Mouse (Mus musculus): ENCODE measurements around the gene Tns1.
"Not testable (repeated sequence)": the region's sequence is repeated elsewhere in the genome, so short reads cannot be mapped to it uniquely, and the experiment has no call there.

The Tns1 gene

GRCm38 (mm10) chr1:74124021-74124981, at the start of gene Tns1:
Gene Tns1, minus strand, starts transcription at chr1:74124449.
- DNase-seq (ENCODE audit: low spot score), result peak; percentile 64

- no peak for DNase-seq (ENCODE audit: low spot score)
These were observed 48.5 kb upstream of the Tns1 start for GRCm38 (mm10) chr1:74172722-74173121.

GRCm38 (mm10) chr1:74169721-74170120, 45.5 kb upstream of the Tns1 start:
- DNase-seq (ENCODE audit: low spot score), result no peak

- no peak for DNase-seq (ENCODE audit: low spot score)
These were observed 42.9 kb upstream of the Tns1 start for GRCm38 (mm10) chr1:74167136-74167535.

DNA sequence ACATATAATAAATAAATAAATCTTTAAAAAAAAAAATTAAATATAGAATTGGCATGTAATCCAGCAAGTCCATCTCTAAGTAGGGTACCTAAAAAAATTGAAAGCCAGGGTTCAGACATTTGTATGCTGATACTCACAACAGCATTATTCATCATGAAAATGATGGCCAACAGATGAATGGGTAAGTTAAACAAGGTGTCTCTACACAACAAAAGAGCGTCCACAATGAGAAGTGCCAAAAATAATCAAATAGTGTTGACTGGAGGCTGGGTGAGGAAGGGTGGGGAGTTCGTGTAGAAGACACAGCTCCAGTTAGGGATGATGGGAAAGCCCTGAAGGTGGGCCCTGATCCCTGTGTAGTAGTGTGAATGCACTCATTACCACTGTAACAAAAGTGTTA, 35.8 kb upstream of the Tns1 start:
- no peak for DNase-seq (ENCODE audit: low spot score)

- not testable (repeated sequence) for DNase-seq (ENCODE audit: low spot score)
These were observed 35.4 kb upstream of the Tns1 start for GRCm38 (mm10) chr1:74159613-74160012.

- DNase-seq (ENCODE audit: low spot score), result no peak
These were observed 32.2 kb upstream of the Tns1 start for GRCm38 (mm10) chr1:74156381-74156910.

- DNase-seq (ENCODE audit: low spot score), result no peak
These were observed 31.3 kb upstream of the Tns1 start for GRCm38 (mm10) chr1:74155435-74156012.

GRCm38 (mm10) chr1:74153461-74154184, 29.4 kb upstream of the Tns1 start, which contains the start of gene Cxcr2:
Gene Cxcr2, plus strand, starts transcription at chr1:74153989.
- no peak for DNase-seq (ENCODE audit: low spot score)

DNA sequence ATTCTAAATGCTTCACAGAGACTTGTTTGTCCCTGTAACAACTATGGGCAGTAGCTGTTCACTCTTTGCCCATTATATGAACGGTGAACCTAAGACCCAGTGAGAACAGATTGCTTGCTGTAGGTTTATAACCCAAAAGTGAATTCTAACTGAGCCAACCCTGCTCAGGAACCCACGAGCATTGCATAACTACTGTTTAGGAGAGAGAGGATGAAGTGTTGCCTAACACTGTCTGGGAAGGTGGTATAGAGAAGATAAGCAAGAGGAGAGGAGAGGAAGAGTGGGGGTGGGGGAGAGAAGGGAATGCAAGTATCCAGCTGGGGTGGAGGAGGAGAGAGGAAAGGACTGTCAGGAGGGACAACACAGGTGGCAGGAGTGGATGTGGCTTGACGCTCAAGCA, 26.8 kb upstream of the Tns1 start:
- DNase-seq (ENCODE audit: low spot score), result no peak

DNA sequence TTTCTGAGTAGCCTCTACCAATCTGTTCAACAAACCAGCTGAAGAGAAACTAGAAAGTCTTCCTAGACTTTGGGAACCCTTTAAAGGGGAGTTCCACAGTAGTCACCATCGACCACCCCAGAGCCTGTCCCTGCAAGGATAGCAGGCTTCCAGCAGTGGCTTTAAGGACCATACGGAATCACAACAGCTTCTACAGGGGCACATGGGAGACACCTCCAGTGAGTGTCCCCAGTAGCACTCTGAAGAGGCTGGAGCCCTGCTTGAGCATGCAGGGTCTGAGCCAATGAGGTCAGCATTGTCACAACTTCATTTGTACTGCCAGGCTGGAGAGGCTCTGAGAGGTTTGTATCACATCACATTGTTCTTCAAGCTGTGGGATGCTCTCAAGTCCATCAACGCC, 25.9 kb upstream of the Tns1 start:
- no peak for DNase-seq (ENCODE audit: low spot score)

GRCm38 (mm10) chr1:74149106-74149885, 25.0 kb upstream of the Tns1 start:
- DNase-seq (ENCODE audit: low spot score), result no peak

GRCm38 (mm10) chr1:74141781-74142180, 17.5 kb upstream of the Tns1 start:
- DNase-seq (ENCODE audit: low spot score), result no peak

GRCm38 (mm10) chr1:74139415-74139814, 15.2 kb upstream of the Tns1 start:
- DNase-seq (ENCODE audit: low spot score), result peak; percentile 33

GRCm38 (mm10) chr1:74135326-74135950, 11.2 kb upstream of the Tns1 start:
- DNase-seq (ENCODE audit: low spot score), result no peak

DNA sequence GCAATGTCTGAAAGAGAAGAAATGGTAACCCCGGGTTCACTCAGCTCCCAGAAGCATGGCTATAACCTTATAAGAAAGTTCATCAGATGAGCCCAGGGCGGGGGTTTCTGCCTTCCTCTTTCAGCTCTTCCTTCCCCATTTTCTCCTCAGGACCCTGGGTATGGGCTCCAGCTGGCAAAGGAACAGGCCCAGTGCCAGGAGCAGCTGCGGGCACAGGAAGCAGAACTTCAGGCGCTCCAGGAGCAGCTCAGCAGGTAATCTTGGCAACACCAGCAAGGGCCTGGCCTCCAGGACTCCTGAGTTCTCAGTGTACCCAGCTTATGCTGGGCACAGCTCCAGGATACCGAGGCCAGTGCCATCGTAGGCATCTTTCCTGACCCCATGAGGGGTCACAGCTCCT, 9.7 kb upstream of the Tns1 start:
- no peak for DNase-seq (ENCODE audit: low spot score)

DNA sequence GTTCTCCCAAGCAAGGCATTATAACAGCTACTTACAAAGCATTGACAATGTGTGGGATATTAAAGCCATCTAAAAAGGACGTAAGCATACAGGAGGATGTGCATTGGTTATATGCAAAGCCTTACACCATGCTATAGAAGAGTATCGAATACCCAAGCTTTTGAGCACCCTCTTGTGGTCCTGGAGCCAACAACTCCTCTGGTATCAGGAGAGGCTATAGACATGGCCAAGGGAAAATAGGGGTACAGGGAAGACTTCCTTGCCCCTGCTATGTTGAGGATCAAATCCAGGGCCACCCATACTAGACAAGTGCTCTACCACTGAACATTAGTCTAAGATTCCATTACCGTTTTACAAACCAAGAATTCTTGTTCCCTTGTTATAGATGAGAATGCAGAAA, 7.8 kb upstream of the Tns1 start:
- no peak for DNase-seq (ENCODE audit: low spot score)

DNA sequence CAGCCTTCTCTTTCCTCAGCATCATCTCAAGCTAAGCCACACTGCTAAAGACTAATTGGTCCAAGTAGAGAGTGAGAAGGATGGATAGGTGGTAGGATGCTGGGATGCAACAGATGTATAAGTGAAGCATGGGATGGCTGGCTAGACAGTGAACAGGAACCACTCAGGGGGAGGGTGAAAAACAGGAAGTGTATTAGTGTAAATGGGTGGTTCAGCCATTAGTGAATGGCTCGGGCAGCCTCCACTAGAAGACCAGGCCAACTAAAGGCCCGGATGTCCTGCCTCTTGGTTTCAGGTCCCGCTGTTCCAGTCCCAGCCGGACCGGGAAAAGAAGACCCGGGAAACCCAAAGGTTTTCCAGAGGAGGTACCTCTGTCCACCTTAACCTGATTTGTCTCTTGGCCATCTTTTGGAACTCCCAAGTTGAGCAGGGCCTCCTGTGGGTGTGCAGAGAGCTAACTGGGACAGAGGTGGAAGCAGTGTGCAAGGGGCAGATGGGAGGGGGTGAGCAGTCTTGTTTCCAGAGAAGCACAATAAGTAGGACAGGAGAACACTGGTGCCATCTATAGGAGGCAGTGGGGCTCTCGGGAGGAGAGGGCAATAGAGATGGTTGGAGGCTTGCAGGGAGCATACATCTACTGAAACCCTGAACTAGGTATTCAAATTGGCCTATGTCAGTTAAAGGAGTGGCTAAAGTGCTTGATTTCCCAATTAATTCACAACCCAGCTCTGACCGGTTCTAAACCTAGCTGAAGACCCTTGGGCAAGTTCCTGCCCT, 6.8 kb upstream of the Tns1 start:
- DNase-seq (ENCODE audit: low spot score), result no peak

GRCm38 (mm10) chr1:74124991-74125552, 823 bp upstream of the Tns1 start, which contains the start of gene Rufy4:
Gene Rufy4, plus strand, starts transcription at chr1:74125541.
- DNase-seq (ENCODE audit: low spot score), result peak; percentile 91

- DNase-seq (ENCODE audit: low spot score), result no peak
These were observed 1.0 kb downstream of the Tns1 start for GRCm38 (mm10) chr1:74123215-74123614.

Data from retina, embryonic 14.5 days (tissue).